Mouse (Mus musculus) left cerebral cortex, adult 6 months (tissue): ENCODE data around the gene Ngb. TPM values are rescaled to one million over a fixed set of nuclear protein-coding genes. Genes with fewer than 3 reads are reported as not detected.

ENCODE experiments used
- long read RNA-seq, 2 experiments: library from polyadenylated mRNA; unstranded; transcript quantifications; one replicate each; pipeline ENCODE4 v2.0.0; 2019 to 2020
- polyA plus RNA-seq: library from polyadenylated mRNA; unstranded; fragments of <200 nt; fragmentation: Nextera tagmentation; gene quantifications from 2 replicates; pipeline ENCODE4 v1.2.3, GENCODE M21; 2021

The Ngb gene
- polyA plus RNA-seq, result 10.3 and 15.0 TPM in 2 replicates
- long read RNA-seq, experiment 1, transcript Ngb-201 (4 exons, 1,616 nt), result major isoform, 60 of 69 reads
- long read RNA-seq, experiment 1, transcript Ngb-203 (4 exons, 1,611 nt), result minor isoform, 5 of 69 reads
- long read RNA-seq, experiment 1, partial matches to known transcripts, result 1 of 69 reads
- long read RNA-seq, experiment 1, other reads (novel, unspliced or antisense), result 2 of 69 reads
- long read RNA-seq, experiment 2, transcript Ngb-201 (4 exons, 1,616 nt), result major isoform, 13 of 15 reads
- long read RNA-seq, experiment 2, partial matches to known transcripts, result 0 of 15 reads
- long read RNA-seq, experiment 2, other reads (novel, unspliced or antisense), result 1 of 15 reads

DNA sequence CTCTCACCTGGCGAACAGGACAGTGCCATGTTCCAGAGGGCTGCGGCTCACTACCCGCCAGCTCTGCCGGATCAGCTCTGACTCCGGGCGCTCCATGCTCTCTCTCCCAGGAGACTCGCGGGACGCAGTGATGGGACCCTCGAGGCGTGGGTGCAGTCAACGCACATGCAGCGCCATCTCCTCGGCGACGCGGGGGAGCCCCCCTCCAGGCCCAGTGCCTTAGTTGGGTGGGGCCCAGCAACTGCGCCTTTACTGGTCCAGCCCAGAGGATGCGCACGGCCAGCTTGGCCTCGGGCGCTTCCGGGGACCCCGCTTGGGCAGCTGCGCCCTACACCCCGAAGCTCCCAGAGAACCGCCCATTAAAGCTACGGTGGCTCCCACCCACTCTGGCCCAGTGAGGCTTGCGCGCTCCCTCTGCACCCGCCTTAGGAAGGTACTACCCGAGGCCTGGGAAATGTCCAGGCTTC lies at the start of gene Ngb:
Gene Ngb, minus strand, starts transcription at position 375 of the 467 bp plus-strand sequence.

DNA sequence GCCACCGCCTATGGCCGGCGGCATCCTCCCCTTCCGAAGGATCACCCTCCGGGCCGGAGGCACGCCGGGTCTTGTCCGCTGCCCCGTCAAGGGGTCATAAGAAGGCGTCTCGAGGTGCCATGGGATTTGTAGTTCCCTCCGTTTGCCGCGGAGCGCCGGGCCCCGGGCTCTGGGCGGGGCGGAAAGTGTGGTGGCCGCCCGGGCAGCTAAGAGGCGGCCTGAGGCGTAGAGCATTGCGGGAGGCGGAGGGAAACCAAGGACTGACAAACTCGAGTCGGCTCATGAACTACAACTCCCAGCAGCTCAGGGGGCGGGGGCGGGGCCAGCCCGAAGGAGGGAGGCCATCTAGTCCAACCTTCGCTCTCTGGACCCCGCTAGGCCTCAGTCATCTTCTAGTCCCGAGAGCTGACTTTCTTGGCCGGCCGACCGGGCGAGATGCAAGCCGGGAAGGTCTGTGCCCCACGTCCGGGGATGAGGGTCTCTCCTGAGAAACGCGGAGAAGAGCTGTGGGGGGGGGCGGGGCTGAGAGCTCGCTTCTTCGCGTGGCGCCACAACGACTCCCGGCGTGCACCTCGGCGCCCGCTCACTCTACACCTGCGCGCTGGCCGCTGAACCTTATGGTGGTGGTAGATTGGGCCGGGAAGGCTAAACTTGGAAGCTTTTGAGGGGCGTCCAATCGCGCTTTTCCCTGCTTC lies 45.2 kb upstream of the Ngb start, which contains the start of gene Pomt2:
Gene Pomt2, minus strand, starts transcription at position 574 of the 695 bp plus-strand sequence.

DNA sequence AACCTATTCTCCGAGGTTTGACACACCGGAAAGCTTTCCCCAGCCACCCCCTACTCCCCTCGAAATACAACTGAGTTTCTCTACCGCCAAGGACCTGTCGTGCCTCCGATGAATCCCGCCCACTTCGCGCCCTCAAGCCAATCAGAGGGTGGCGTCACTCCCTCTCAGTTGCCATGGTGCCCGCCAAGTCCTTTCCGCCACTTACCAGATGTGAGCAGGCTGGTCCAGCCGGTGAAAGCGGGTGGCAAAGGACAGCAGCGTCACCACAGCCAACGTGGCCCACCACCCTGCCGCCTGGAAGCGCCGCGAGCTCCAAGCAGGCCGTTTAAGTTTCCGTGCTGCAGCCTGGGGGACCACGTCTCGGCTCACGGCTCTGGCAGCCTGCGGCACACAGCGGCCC lies 44.6 kb upstream of the Ngb start, which contains the start of gene Gstz1:
Gene Gstz1, plus strand, starts transcription at position 200 of the 400 bp plus-strand sequence.

Other genes with a start within 250 kb of the Ngb start
- gene Irf2bpl, start 217.7 kb downstream of the Ngb start, polyA plus RNA-seq, result 19.2 and 28.0 TPM in 2 replicates
- gene Cipc, start 155.5 kb downstream of the Ngb start, polyA plus RNA-seq, result 29.4 and 30.8 TPM in 2 replicates
- 56.5 and 80.9 TPM in 2 replicates for gene Zdhhc22, start 112.1 kb downstream of the Ngb start, polyA plus RNA-seq
- gene Tmem63c, start 81.2 kb downstream of the Ngb start, polyA plus RNA-seq, result 12.2 and 13.4 TPM in 2 replicates
- gene Gstz1, start 44.6 kb upstream of the Ngb start, polyA plus RNA-seq, result 43.4 and 50.6 TPM in 2 replicates
- gene Pomt2, start 45.4 kb upstream of the Ngb start, polyA plus RNA-seq, result 6.2 and 6.6 TPM in 2 replicates
- 2.7 and 3.2 TPM in 2 replicates for gene Samd15, start 97.2 kb upstream of the Ngb start, polyA plus RNA-seq
- gene Tmed8, start 97.9 kb upstream of the Ngb start, polyA plus RNA-seq, result 3.6 and 9.2 TPM in 2 replicates
- gene Noxred1, start 136.2 kb upstream of the Ngb start, polyA plus RNA-seq, result 0.11 and 0.12 TPM in 2 replicates
- 30.4 and 32.3 TPM in 2 replicates for gene Vipas39, start 163.7 kb upstream of the Ngb start, polyA plus RNA-seq
- 140 and 151 TPM in 2 replicates for gene Ahsa1, start 163.9 kb upstream of the Ngb start, polyA plus RNA-seq
- 0.09 TPM in 1 of 2 replicates, not detected in the other for gene Ism2, start 197.2 kb upstream of the Ngb start, polyA plus RNA-seq